Comparison of ENCODE assay signal across 8 mouse cellular contexts in genomic region chr7:45128624-45129246, GRCm38 (mm10). TPM values are rescaled to one million over a fixed set of nuclear protein-coding genes. Genes with fewer than 3 reads are reported as not detected.
DNase-seq lines count a peak whose midpoint lies in the region; ATAC-seq and TF ChIP-seq lines count a peak whose summit lies in the region.

Rpl13a (minus strand) TSS chr7:45128761.

- peak; percentile 89 for TF ChIP-seq POLR2A in kidney, adult 2 months (IDR thresholded peaks at IDR 0.05; ENCODE audit: low read depth, low read length)
- TF ChIP-seq POLR2A in spleen, adult 2 months (IDR thresholded peaks at IDR 0.05; ENCODE audit: low read depth, low read length), result peak; percentile 97

- peaks cover 27% of the 10 kb centered on the region for H3K36me3 ChIP-seq in embryonic facial prominence, embryonic 13.5 days
- H3K36me3 ChIP-seq in kidney, adult 2 months (ENCODE audit: control insufficient read depth, insufficient read depth, low read length), result peaks cover 11% of the 10 kb centered on the region; the same call in 1 of the 2 replicates
- H3K36me3 ChIP-seq in limb, embryonic 12.5 days, result peaks cover 25% of the 10 kb centered on the region
- peaks cover 23% of the 10 kb centered on the region for H3K36me3 ChIP-seq in midbrain, embryonic 15.5 days (replicated peaks)
- H3K36me3 ChIP-seq in spleen, adult 2 months (ENCODE audit: control insufficient read depth, insufficient read depth, low read length), result peaks cover 29% of the 10 kb centered on the region

- peak; percentile 89 for ATAC-seq in embryonic facial prominence, embryonic 13.5 days (ENCODE audit: insufficient number of reproducible peaks, insufficient read depth, low FRiP score, low TSS enrichment, low read depth)
- peak; percentile 93 for ATAC-seq in limb, embryonic 12.5 days (ENCODE audit: insufficient number of reproducible peaks, insufficient read depth, low FRiP score, low TSS enrichment, low read depth)
- peak; percentile 94 for ATAC-seq in midbrain, embryonic 15.5 days (replicated peaks)

- peak within 1 kb of the TSS; percentile 99 for H3K9ac ChIP-seq in embryonic facial prominence, embryonic 13.5 days
- H3K9ac ChIP-seq in limb, embryonic 12.5 days (replicated peaks), result peak within 1 kb of the TSS; percentile 99
- peak within 1 kb of the TSS; percentile 92 for H3K9ac ChIP-seq in midbrain, embryonic 15.5 days

- peak; percentile 96 for DNase-seq in 3134 (ENCODE audit: extremely low read depth, insufficient read length, low spot score)
- DNase-seq in adrenal gland, postnatal 36 days, result peak; percentile 98 to 99
- DNase-seq in heart, adult 18-20 months, result peak; percentile 99 to 100
- DNase-seq in kidney, adult 2 months, result peak; percentile 100
- peak; percentile 97 to 99 for DNase-seq in spleen, adult 2 months (ENCODE audit: low read depth in 1 of 2, low spot score in 2 of 2)

- peak within 1 kb of the TSS; percentile 89 for H3K4me2 ChIP-seq in embryonic facial prominence, embryonic 13.5 days
- H3K4me2 ChIP-seq in limb, embryonic 12.5 days, result peak within 1 kb of the TSS; percentile 92
- H3K4me2 ChIP-seq in midbrain, embryonic 15.5 days, result peak within 1 kb of the TSS; percentile 83

- peaks cover 39% of the 10 kb centered on the region for H3K4me1 ChIP-seq in embryonic facial prominence, embryonic 13.5 days
- peaks cover 15% of the 10 kb centered on the region; the same call in 1 of the 2 replicates for H3K4me1 ChIP-seq in kidney, adult 2 months (ENCODE audit: control insufficient read depth, insufficient read depth, low read length)
- peaks cover 35% of the 10 kb centered on the region for H3K4me1 ChIP-seq in limb, embryonic 12.5 days (replicated peaks)
- H3K4me1 ChIP-seq in midbrain, embryonic 15.5 days, result peaks cover 39% of the 10 kb centered on the region
- peaks cover 3% of the 10 kb centered on the region; the same call in 1 of the 2 replicates for H3K4me1 ChIP-seq in spleen, adult 2 months (ENCODE audit: control insufficient read depth, insufficient read depth, insufficient read length)

- peak within 1 kb of the TSS; percentile 94 for H3K27ac ChIP-seq in embryonic facial prominence, embryonic 13.5 days
- H3K27ac ChIP-seq in kidney, adult 2 months (ENCODE audit: insufficient read depth, low read depth, low read length), result peak within 1 kb of the TSS; percentile 79
- peak within 1 kb of the TSS; percentile 93 for H3K27ac ChIP-seq in limb, embryonic 12.5 days
- peak within 1 kb of the TSS; percentile 93 for H3K27ac ChIP-seq in midbrain, embryonic 15.5 days
- H3K27ac ChIP-seq in spleen, adult 2 months (ENCODE audit: insufficient read depth, low read length), result peak within 1 kb of the TSS; percentile 88

- peak within 1 kb of the TSS; percentile 86 for H3K4me3 ChIP-seq in embryonic facial prominence, embryonic 13.5 days
- peak within 1 kb of the TSS; percentile 77 for H3K4me3 ChIP-seq in kidney, adult 2 months (ENCODE audit: insufficient read depth, low read depth, low read length)
- peak within 1 kb of the TSS; percentile 91 for H3K4me3 ChIP-seq in limb, embryonic 12.5 days (replicated peaks)
- H3K4me3 ChIP-seq in midbrain, embryonic 15.5 days, result peak within 1 kb of the TSS; percentile 66
- peak within 1 kb of the TSS; percentile 91 for H3K4me3 ChIP-seq in spleen, adult 2 months (ENCODE audit: extremely low read depth, insufficient read depth, insufficient read length)

- peak; percentile 80 for TF ChIP-seq CTCF in kidney, adult 2 months (conservative IDR thresholded peaks at IDR 0.05; ENCODE audit: insufficient read depth, insufficient read length, low read depth, low read length)
- TF ChIP-seq CTCF in spleen, adult 2 months (IDR thresholded peaks at IDR 0.05; ENCODE audit: extremely low read depth, insufficient read depth, insufficient read length, insufficient replicate concordance), result peak; percentile 79; the same call in 1 of the 2 replicates

- WGBS in embryonic facial prominence, embryonic 13.5 days, result under 1% methylated on average over 48 of the region's 48 CpGs
- under 1% methylated on average over 48 of the region's 48 CpGs for WGBS in kidney, adult 2 months
- under 1% methylated on average over 48 of the region's 48 CpGs for WGBS in limb, embryonic 12.5 days
- WGBS in midbrain, embryonic 15.5 days, result under 1% methylated on average over 48 of the region's 48 CpGs
- WGBS in spleen, adult 2 months, result under 1% methylated on average over 47 of the region's 48 CpGs

- no peaks in the 10 kb centered on the region for H3K9me3 ChIP-seq in embryonic facial prominence, embryonic 13.5 days
- H3K9me3 ChIP-seq in limb, embryonic 12.5 days, result peaks cover 4% of the 10 kb centered on the region; the same call in 1 of the 2 replicates
- H3K9me3 ChIP-seq in midbrain, embryonic 15.5 days, result no peaks in the 10 kb centered on the region

- no peaks in the 10 kb centered on the region for H3K27me3 ChIP-seq in embryonic facial prominence, embryonic 13.5 days
- H3K27me3 ChIP-seq in kidney, adult 2 months (replicated peaks; ENCODE audit: control insufficient read depth, insufficient read depth, low read length), result no peaks in the 10 kb centered on the region
- H3K27me3 ChIP-seq in limb, embryonic 12.5 days, result no peaks in the 10 kb centered on the region
- H3K27me3 ChIP-seq in midbrain, embryonic 15.5 days (replicated peaks), result no peaks in the 10 kb centered on the region
- no peaks in the 10 kb centered on the region for H3K27me3 ChIP-seq in spleen, adult 2 months (ENCODE audit: control insufficient read depth, insufficient read depth, low read length)

RNA-seq across cellular contexts. Expression of gene Rpl13a, which starts in this region (rescaled TPM):
- total RNA-seq in adrenal gland, postnatal 36 days (2021), result 1,000 to 10,000 TPM; 1,621 to 1,757 TPM
- polyA plus RNA-seq in embryonic facial prominence, embryonic 13.5 days (2015; fragmentation: Nextera tagmentation; extraction: Ambion mirVana), result 1,453 and 1,588 TPM in 2 replicates
- total RNA-seq in heart, adult 18-20 months (2021), result 100 to 1,000 TPM; 714 to 715 TPM
- polyA plus RNA-seq in kidney, adult 2 months (2012; rRNA removed), result 1,329 and 1,360 TPM in 2 replicates
- polyA plus RNA-seq in limb, embryonic 12.5 days (2016; fragmentation: Nextera tagmentation; extraction: Ambion mirVana), result 1,352 and 1,447 TPM in 2 replicates
- 582 and 606 TPM in 2 replicates for polyA plus RNA-seq in midbrain, embryonic 15.5 days (2015; fragmentation: Nextera tagmentation; extraction: Ambion mirVana)
- polyA plus RNA-seq in spleen, adult 2 months (2012; rRNA removed), result 1,860 and 2,797 TPM in 2 replicates

Comparison
In these comparisons a context has a peak if more than half of its experiments do, and no peak if none do; other contexts are left out.
1. Peak in every context shown above with its lines: DNase-seq, ATAC-seq, H3K4me3 ChIP-seq and H3K27ac ChIP-seq.